Mouse (Mus musculus) thymus, postnatal 36 days (tissue): ENCODE results near the gene Gm765.

Experiments used
- DNase-seq, 2 experiments: peaks; one replicate each; pipeline ENCODE4 v3.0.0; 2022; ENCODE audit warnings: mixed read lengths in 2 of 2

Gm765 gene

DNA sequence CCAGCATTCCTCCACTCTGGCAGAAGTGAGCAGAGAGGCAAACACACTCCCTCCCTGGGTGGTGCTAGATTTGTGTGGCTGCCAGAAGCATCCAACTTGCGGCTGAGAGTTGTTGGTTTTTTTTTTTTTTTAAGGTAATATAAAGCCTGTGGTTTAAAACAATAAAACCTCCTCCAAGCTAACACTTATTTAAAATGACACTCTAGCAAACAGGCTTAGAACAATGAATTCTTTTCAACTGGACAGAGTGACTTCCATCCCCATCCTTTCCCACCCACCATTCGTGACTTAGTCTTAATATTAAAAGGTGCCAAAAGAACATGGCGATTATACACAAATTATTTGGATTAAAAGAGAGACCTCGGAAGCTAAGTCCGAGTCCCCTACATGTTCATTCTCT is at the start of gene Gm765:
Gene Gm765 (minus strand): TSS at position 101 of the 400 bp plus-strand sequence.
- DNase-seq: no peak

DNA sequence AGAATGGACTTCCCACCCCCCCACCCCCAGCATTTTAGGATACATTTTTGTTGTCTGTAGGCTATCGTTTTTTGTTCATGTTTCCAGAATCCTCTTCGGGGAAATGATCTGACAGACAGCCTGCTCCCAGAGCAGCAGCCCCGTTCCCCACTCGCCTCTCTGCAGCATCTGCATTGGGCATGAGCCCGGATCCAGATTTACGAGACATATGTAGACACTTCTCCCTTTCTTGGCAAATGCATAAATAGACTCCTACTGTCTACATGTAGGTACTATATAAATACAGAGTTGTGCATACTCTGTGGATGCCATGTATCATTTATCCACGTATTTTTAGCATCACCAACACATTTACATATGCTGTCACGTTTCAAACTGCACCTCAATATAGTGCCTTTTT is 42.9 kb upstream of the Gm765 start:
- DNase-seq: no peak

GRCm38 (mm10) chr6:98384431-98384830 is 41.9 kb upstream of the Gm765 start:
- no peak for DNase-seq

DNA sequence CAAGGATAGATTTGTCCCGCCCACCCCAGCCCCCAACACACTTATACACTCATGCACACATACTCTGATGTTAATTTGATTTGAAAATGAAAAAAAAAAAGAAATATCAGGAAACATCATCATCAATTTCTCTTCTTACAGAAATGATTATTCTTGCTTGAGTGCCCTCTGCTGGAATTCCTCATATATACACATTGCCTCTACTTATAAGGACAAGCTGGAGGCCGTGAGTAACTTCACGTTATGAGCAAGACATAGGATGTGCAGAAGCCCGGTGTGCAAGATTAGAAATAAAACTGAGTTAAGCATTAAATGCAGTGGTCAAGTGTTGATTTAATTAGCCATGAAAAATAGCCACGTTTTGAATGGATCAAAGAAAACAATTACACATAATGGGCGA is 40.9 kb upstream of the Gm765 start:
- DNase-seq: no peak

DNA sequence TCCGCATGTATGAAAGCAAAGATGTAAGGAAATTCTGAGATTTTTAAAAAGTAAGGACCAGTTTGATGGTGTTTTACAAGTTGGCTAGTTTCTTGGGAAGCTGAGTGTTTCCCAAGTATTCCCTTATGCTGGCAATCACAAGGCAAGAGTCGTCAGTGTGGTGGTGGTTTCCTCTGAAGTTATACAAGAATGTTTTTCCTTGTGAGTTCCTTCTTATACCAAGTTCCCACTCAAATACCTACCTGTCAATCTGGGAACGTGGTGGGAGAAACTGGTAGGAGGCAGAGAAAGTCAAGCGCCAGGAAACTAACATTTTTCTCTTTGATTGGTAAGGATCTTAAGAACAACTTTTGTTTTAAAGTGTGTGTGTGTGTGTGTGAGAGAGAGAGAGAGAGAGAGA is 23.6 kb upstream of the Gm765 start:
- DNase-seq: no peak

DNA sequence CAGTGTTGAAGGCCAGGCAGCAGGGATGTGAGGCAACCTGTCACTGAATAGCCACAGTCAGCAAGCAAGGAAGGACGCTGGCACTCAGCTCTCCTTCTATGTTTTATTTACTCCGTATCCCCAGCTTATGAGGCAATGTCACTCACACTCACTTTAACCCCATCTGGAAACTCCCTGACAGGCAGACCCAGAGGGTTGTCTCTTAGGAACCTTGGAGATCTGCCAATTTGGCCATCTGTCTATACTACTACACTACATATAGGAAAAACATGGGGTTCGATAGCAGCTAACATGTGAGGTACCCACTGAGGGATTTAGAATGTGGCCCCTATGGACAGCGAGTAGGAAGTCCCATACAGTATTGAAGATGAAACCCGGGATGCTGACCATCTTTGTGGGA is 12.7 kb upstream of the Gm765 start:
- DNase-seq: no peak

- DNase-seq: no peak
Observed at GRCm38 (mm10) chr6:98353285-98353684, 10.7 kb upstream of the Gm765 start.

- DNase-seq: no peak
Observed at GRCm38 (mm10) chr6:98332714-98333113, 9.8 kb downstream of the Gm765 start.

- DNase-seq: no peak
Observed at GRCm38 (mm10) chr6:98311659-98312058, 30.9 kb downstream of the Gm765 start.

GRCm38 (mm10) chr6:98307647-98308046 is 34.9 kb downstream of the Gm765 start:
- no peak for DNase-seq

DNA sequence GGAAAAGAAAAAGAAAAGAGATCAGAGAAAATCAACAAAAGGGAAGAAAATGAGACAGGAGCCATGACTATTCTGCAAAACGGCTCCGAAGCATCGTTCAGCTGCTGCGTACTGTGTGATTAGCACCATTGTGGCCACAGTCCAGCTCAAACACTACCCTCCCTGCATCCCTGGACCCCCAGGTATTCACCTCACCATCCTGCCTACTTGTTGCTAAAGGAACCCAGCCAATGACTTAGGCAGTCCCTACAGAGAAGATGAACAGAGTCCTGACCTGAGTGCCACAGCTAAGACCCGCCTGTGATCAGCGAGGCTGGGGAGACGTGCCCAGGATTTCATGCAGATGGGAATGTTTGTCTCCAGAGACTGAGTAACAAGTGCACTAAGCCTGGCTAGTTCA is 35.4 kb downstream of the Gm765 start:
- DNase-seq: no peak

- no peak for DNase-seq
Observed at GRCm38 (mm10) chr6:98292064-98292463, 50.5 kb downstream of the Gm765 start.

DNA sequence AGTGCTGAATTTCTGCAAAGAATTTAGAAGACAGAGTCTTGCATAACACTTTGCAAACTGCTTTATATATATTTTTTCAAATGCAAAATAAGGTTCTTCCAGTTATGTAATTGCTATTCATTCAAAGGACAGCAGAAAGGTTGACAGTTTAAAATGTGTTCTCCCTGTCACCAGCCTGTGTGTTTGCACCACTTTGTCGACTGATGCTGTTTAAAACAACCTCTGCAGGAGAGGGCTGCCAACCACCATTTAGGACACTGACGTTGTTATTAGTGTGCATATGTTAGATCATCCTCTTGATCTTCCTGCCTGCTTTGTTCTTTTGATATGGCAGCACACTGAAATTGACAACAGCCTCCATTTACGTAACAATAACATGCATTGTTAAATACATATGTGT is 54.2 kb downstream of the Gm765 start:
- no peak for DNase-seq

DNA sequence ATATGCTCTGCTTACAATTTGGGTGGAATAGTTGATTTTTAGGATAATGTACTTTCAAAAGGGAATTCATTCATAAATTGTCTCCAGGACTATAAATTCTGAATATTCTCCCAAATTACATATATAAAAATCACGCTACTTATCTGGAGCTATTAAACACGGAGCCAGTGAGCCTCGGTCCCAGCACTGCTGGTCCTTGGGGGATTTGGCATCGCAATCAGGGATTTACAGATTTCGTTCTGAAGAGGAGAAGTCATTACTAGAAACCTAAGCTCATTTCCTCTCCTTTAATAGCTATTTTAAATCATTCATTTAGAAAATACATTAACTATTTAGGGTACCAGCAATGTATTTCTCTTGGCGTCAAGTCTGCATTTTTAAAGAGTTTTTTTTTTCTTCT is 55.0 kb downstream of the Gm765 start:
- DNase-seq: no peak

DNA sequence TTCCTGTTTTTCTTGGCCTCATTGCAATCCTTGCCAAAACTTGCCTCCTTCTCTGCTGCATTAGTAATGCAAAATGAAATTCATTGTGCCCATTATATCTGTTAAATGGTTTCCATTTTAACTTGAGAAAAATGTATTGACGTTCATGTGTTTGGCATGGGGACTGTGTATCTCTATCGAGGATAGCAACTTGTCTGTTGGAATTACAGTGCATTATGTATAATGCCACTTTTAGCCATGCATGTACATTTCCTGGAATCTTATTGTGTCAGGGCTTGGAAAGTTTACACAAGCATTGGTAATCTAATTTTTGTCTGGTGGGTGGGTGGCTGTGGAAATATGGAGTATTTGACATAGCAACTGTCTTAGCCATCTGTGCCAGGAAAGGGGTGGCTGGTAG is 57.4 kb downstream of the Gm765 start:
- no peak for DNase-seq

DNA sequence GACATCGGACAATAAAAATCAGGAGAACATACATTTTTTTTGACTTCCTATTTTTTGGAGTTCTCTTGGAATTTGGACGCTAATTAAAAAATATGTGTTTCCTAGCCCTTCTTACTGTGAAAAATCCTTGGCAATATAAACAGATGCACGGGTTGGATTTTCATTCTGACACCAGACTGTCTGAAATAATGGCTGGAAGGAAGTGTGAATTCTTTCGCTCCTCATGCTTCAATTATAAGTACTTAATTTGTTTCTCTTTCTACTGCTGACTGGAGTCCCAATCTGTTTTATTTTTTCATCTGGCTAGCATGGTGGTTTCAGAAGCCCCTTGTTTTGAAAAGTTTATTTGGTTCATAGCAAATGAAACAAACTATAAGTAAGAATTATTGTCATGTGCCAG is 59.8 kb downstream of the Gm765 start:
- DNase-seq: no peak

DNA sequence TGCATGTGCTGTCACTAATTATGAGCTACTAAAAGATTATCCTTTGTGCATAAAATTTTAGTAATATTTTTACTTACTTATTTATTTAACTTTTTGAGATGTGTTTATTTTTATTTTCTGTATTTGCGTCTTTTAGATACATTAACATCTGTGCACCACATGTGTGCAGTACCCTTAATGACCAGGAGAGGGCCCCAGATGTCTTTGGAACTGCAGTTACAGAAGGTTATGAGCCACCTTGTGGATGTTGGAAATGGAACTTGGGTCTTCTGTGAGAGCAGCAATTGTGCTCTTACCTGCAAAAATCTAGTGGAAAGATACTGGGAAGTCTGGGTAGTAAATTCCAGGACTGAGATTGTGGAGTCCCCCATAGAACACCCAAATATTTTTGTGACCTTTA is 71.0 kb downstream of the Gm765 start:
- peak; percentile 62 to 69 for DNase-seq

GRCm38 (mm10) chr6:98262961-98263360 is 79.6 kb downstream of the Gm765 start:
- no peak for DNase-seq

DNA sequence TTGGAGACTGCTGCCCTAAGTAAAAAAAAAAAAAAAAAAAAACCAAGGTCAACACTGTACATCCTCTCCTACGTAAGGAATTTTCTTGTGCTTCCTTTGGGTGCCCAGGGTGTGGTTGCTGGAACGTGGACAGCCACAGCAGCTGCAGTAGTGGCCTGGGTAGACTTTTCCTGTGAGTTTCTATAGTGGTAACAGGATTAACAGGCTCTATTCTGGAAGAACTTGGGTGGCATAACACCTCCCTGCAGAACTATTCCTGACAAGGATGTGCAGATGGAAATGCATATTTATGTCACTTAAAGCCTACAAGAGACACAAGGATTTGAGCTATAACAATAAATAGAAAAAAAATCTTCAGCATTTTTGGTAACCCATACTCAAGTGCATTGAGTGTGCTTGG is 83.5 kb downstream of the Gm765 start:
- no peak for DNase-seq

DNA sequence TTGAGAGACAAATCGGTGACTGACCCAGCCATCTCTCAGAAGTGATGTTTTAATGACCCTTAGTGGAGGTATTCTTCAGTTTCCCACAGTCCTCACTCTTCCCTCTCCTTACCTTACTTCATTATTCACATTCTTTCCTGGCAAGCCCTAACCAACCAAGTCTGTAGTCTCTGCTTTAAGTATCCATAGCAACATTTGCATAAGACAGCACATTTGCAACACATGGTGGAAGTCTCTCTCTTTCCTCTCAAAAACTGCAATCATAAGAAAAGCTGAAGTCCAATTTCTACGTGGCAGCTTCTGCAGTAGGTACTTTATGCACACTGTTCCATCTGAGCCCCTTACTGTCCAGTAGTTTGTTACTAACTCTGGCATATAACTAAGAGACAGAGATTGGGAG is 96.1 kb downstream of the Gm765 start:
- DNase-seq: no peak

- no peak for DNase-seq
Observed at GRCm38 (mm10) chr6:98243186-98243585, 99.4 kb downstream of the Gm765 start.

GRCm38 (mm10) chr6:98240561-98241272 is 101.8 kb downstream of the Gm765 start:
- DNase-seq: no peak

GRCm38 (mm10) chr6:98234097-98234496 is 108.5 kb downstream of the Gm765 start:
- no peak for DNase-seq

- no peak for DNase-seq
Observed at GRCm38 (mm10) chr6:98223923-98224322, 118.6 kb downstream of the Gm765 start.

DNA sequence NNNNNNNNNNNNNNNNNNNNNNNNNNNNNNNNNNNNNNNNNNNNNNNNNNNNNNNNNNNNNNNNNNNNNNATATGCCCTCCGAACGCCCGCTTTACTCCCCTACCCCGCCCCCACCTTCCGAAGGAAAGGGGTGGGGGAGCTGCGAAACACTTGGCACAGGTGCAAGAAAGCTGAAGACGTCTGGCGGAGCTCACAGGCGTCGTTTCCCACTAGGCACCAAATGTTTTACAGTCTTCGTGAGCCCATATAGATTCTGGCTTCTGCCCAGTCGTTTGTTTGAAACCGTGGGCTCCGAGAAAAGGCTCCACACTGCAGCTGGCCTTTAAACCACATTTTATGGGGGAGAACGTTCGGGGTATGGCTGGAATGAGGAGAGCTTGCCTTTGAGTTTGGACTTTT is 120.6 kb downstream of the Gm765 start:
- DNase-seq: no peak
